Mouse (Mus musculus) thymus, adult 2 months (tissue): ENCODE measurements around the gene Ripk3. TPM values are rescaled to one million over a fixed set of nuclear protein-coding genes. Genes with fewer than 3 reads are reported as not detected.

Source experiments
- DNase-seq: peaks from one replicate; pipeline ENCODE4 v3.0.0; 2021
- H3K27ac ChIP-seq: fragments of 200-500 bp; 2 replicates; pipeline ENCODE4 v1.5.1; 2012; ENCODE audit warnings: low read length, control low read depth; ENCODE audit not compliant: control insufficient read depth, insufficient read depth
- H3K27me3 ChIP-seq: fragments of 200-500 bp; 2 replicates; pipeline ENCODE4 v1.6.1; 2012; ENCODE audit warnings: mild to moderate bottlenecking, low read length, moderate library complexity, mixed read lengths; ENCODE audit not compliant: control insufficient read depth, insufficient read depth
- H3K36me3 ChIP-seq: fragments of 200-500 bp; 2 replicates; pipeline ENCODE4 v1.6.1; 2012; ENCODE audit warnings: mild to moderate bottlenecking, low read length, moderate library complexity; ENCODE audit not compliant: control insufficient read depth, insufficient read depth
- H3K4me1 ChIP-seq: fragments of 200-500 bp; replicated peaks from 2 replicates; pipeline ENCODE4 v1.6.1; 2012; ENCODE audit warnings: low read length; ENCODE audit not compliant: control insufficient read depth, insufficient read depth
- H3K4me3 ChIP-seq: fragments of 200-500 bp; 2 replicates; pipeline ENCODE4 v1.5.1; 2012; ENCODE audit warnings: mild to moderate bottlenecking, low read length, control low read depth, moderate library complexity; ENCODE audit not compliant: control insufficient read depth, insufficient read depth
- CTCF ChIP-seq: fragments of 200-500 bp; IDR thresholded peaks from 2 replicates; pipeline ENCODE4 v1.5.1; 2012; ENCODE audit warnings: mild to moderate bottlenecking, control low read depth, low read length, moderate library complexity, borderline replicate concordance; ENCODE audit not compliant: control insufficient read depth, poor library complexity, insufficient read depth; ENCODE audit errors: extremely low read depth
- POLR2A ChIP-seq: fragments of 200-500 bp; IDR thresholded peaks from 2 replicates; pipeline ENCODE4 v1.6.1; 2012; ENCODE audit warnings: mild to moderate bottlenecking, low read length, control low read depth, moderate library complexity; ENCODE audit not compliant: control insufficient read depth, poor library complexity, insufficient read depth; ENCODE audit errors: extremely low read depth
- WGBS: fragments of 180-500 bp; shearing (Covaris S2); methylation state at CpG from one replicate; pipeline ENCODE4 v1.1.7; 2018; 5-methylcytosine and 5-hydroxymethylcytosine counted together
- polyA plus RNA-seq: library from polyadenylated mRNA; depleted of rRNA; stranded (reverse); fragments of >200 nt; gene quantifications from 2 replicates; pipeline ENCODE4 v1.2.3, GENCODE M21; 2012

The Ripk3 gene
- polyA plus RNA-seq, 1 experiment = 66.8 TPM

DNA sequence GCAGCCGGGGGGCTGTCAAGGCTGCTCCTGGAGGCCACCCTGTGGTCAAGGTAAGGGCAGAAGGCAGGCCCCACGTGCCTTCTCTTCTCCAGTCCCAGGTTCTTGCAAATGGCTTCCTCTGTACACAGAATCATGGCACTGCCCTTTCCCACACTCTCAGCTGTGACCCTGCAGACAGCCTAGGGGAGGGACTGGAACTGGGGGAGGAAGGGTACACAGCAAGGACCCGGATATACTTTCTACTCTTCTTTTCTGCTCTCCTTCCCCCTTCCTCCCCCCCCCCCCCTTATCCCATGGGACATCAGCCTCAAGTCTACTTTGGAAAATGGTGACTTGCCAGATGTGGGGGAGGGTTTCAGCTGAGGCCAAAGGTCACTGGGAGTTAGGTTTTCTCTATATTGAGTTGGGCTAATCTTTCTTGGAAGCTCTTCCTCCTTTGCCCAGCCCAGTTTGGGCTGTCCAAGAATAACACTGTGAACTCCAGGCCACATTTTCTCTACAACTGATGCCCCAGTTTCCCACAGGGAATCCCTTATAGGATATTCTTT lies 40.1 kb upstream of the Ripk3 start:
- Histone ChIP-seq H3K4me3 (no peak overlapping the region), H3K4me1 (no peaks in the 10 kb centered on the region), H3K36me3 (no peaks in the 10 kb centered on the region), H3K27ac (no peak overlapping the region), H3K27me3 (peaks cover 19% of the 10 kb centered on the region)
- 68% methylated on average over 3 of the region's 3 CpGs for WGBS
- TF ChIP-seq CTCF = no peak
- TF ChIP-seq POLR2A = no peak
- DNase-seq = no peak

DNA sequence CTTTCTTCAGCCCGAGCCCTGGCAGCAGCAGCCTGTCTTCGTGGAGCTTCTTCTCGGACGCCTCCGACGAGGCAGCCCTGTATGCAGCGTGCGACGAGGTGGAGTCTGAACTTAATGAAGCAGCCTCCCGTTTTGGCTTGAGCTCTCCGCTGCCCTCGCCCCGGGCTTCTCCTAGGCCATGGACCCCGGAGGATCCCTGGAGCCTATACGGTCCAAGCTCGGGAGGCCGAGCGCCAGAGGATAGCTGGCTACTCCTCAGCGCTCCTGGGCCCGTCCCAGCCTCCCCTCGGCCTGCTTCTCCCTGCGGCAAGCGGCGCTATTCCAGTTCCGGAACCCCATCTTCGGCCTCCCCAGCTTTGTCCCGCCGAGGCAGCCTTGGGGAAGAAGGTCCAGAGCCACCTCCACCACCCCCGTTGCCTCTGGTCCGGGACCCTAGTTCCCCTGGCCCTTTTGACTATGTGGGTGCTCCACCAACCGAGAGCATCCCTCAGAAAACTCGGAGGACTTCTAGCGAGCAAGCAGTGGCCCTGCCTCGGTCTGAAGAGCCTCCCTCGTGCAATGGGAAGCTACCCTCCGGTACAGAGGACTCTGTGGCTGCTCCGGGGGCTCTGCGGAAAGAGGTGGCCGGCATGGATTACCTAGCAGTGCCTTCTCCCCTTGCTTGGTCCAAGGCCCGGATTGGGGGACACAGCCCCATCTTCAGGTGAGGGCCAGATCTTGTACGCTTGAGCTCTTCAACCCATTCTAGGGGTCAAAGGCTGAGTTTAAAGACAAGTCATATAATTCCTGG lies 38.1 kb upstream of the Ripk3 start:
- TF ChIP-seq POLR2A (no peak), CTCF (no peak)
- Histone ChIP-seq H3K36me3 (no peaks in the 10 kb centered on the region), H3K27me3 (peaks cover 27% of the 10 kb centered on the region), H3K4me3 (no peak overlapping the region), H3K4me1 (no peaks in the 10 kb centered on the region), H3K27ac (no peak overlapping the region)
- WGBS = 61% methylated on average over 41 of the region's 41 CpGs
- DNase-seq = no peak

DNA sequence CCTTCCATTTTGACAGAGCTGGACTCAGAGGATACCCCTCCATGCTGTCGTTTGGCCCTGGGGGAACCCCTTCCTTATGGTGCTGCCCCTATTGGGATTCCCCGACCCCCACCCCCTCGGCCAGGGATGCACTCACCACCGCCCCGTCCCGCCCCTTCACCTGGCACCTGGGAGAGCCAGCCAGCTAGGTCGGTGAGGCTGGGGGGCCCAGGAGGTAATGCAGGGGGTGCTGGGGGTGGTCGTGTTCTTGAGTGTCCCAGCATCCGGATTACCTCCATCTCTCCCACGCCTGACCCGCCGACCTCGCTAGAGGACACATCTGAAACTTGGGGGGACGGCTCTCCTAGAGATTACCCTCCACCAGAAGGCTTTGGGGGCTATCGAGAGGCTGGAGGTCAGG lies 37.5 kb upstream of the Ripk3 start:
- no peak overlapping the region for H3K27ac ChIP-seq
- no peaks in the 10 kb centered on the region for H3K36me3 ChIP-seq
- no peak for TF ChIP-seq CTCF
- no peak for TF ChIP-seq POLR2A
- peaks cover 27% of the 10 kb centered on the region for H3K27me3 ChIP-seq
- H3K4me3 ChIP-seq = no peak overlapping the region
- no peaks in the 10 kb centered on the region for H3K4me1 ChIP-seq
- 39% methylated on average over 15 of the region's 15 CpGs for WGBS
- DNase-seq = no peak

DNA sequence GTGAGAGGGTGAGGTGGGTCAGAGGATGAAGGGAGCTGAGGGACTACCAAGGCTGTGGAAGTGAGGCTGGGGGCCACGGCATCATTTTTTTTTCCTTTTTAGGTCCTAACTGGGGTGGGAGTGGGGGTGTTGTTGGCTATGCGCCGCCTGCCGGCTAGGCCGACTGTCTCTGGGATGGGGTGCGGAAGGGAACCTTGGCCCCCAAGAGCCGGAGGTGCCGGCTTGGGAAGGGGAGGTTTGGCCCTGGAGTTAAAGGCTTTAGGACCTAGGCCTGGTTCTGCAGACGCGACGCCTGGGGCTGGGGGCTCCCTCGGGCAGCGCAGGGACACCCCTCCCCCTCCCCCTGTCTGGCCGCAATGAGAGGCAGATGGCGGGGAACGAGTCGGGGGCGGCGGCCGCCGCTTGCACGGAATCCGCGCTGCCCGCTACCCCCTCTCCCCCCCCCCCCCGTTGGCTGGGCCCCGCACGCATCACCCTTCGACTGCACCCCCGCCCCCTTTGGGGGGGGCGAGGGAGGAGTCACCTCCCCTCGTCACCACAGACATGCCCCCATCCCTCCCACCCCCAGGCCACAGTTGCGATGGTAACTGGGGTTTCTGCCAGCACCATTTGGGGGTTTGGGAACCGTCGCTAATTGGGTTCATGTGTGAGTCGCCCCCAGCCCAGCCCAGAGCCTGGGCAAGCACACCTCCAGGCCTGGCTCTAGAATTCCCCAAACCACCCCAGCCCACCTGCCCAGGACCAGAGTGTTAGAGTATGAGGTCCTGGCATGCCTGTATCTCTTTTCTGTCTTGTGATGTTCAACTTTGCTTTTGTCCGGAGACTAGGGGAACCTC lies 36.8 kb upstream of the Ripk3 start:
- Histone ChIP-seq H3K27me3 (peaks cover 27% of the 10 kb centered on the region), H3K27ac (no peak overlapping the region), H3K4me1 (no peaks in the 10 kb centered on the region), H3K4me3 (no peak overlapping the region), H3K36me3 (no peaks in the 10 kb centered on the region)
- TF ChIP-seq CTCF (no peak), POLR2A (no peak)
- no peak for DNase-seq
- WGBS = 3% methylated on average over 19 of the region's 37 CpGs

DNA sequence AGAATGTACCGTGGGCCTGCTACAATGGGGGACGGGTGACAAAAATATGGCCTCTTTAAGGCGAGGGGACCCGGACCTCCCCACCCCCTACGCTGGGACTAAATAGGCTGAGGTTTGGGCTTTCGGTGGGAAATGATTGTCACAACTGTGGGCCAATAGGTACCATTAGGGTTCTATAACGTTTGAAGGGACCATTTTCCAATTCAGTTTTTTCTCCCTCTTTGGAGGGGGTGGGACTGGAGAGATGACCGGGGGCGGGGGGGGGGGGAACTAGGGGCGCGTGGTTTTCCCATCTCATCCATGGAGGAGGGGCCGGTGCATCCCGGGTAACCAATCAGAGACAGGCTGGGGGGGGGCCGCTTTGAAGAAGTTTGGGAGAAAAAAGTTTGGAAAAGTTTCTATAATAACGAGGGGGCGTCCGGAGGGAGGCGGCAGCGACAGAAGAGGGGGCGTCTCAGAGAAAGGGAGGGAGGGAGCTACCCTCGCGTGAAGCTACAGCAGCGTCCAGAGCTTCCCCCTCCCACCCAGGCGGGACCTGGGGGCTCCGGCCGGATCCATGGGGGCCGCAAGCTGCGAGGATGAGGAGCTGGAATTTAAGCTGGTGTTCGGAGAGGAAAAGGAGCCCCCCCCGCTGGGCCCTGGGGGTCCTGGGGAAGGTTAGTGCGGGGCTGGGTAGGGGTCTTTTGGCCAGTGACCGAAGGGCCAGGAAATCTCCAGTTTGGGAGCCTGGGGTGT lies 36.0 kb upstream of the Ripk3 start:
- no peak overlapping the region for H3K27ac ChIP-seq

DNA sequence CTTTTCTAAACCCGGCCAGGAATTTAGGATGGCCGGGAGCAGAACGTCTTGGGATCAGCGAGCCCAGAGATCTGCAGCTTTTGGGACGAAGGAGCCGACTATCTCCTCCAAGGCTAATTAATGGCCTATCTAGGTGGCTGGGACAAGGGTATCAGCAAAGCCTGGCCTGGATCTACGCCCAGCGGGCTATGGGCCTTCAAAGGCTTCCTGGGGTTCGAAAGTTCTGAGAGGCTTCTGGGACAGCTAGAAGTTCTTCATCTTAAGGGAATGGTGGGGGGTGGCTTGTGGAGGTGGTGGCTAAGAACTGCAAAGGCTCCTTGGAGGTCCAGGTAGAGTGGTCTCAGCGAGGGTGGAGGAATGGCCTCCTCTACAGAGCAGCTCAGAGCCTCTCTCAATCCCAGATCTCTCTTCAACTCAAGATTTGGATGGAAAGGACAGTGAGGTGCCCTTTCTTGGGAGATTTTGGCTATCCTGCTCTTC lies 35.4 kb upstream of the Ripk3 start:
- Histone ChIP-seq H3K27me3 (peaks cover 27% of the 10 kb centered on the region), H3K4me1 (no peaks in the 10 kb centered on the region), H3K27ac (no peak overlapping the region), H3K36me3 (no peaks in the 10 kb centered on the region), H3K4me3 (no peak overlapping the region)
- no peak for DNase-seq
- TF ChIP-seq POLR2A = no peak
- TF ChIP-seq CTCF = no peak
- WGBS = 37% methylated on average over 10 of the region's 10 CpGs

More for the DNA sequence above, 36.0 kb upstream of the Ripk3 start:
- Histone ChIP-seq H3K4me1 (no peaks in the 10 kb centered on the region), H3K4me3 (no peak overlapping the region), H3K27me3 (peaks cover 27% of the 10 kb centered on the region), H3K36me3 (no peaks in the 10 kb centered on the region)
- TF ChIP-seq CTCF (no peak), POLR2A (no peak)
- 17% methylated on average over 32 of the region's 32 CpGs for WGBS
- no peak for DNase-seq
